Mouse (Mus musculus): Measurements from ENCODE around the gene Ddhd1. TPM values are rescaled to one million over a fixed set of nuclear protein-coding genes. Genes with fewer than 3 reads are reported as not detected.

Gene Ddhd1
- polyA plus RNA-seq, 1 experiment, result 47.3 TPM

GRCm38 (mm10) chr14:45614406-45614805 is 43.5 kb downstream of the Ddhd1 start:
- TF ChIP-seq CTCF (IDR thresholded peaks at IDR 0.05; ENCODE audit: borderline replicate concordance, extremely low read depth, insufficient read depth, insufficient read length) (no peak), POLR2A (IDR thresholded peaks at IDR 0.05; ENCODE audit: borderline replicate concordance, extremely low read depth, insufficient read depth, insufficient read length, poor library complexity, severe bottlenecking) (no peak)
- DNase-seq (ENCODE audit: low read depth), result no peak

GRCm38 (mm10) chr14:45611654-45612053 is 46.3 kb downstream of the Ddhd1 start:
- TF ChIP-seq CTCF (IDR thresholded peaks at IDR 0.05; ENCODE audit: borderline replicate concordance, extremely low read depth, insufficient read depth, insufficient read length) (peak; percentile 26; the same call in 1 of the 2 replicates), POLR2A (IDR thresholded peaks at IDR 0.05; ENCODE audit: borderline replicate concordance, extremely low read depth, insufficient read depth, insufficient read length, poor library complexity, severe bottlenecking) (no peak)
- DNase-seq (ENCODE audit: low read depth), result no peak

- TF ChIP-seq POLR2A (IDR thresholded peaks at IDR 0.05; ENCODE audit: borderline replicate concordance, extremely low read depth, insufficient read depth, insufficient read length, poor library complexity, severe bottlenecking), result no peak
- peak; percentile 42; the same call in 1 of the 2 replicates for TF ChIP-seq CTCF (IDR thresholded peaks at IDR 0.05; ENCODE audit: borderline replicate concordance, extremely low read depth, insufficient read depth, insufficient read length)
- peak; percentile 81 for DNase-seq (ENCODE audit: low read depth)
Observed at GRCm38 (mm10) chr14:45602002-45602401, 55.9 kb downstream of the Ddhd1 start.

GRCm38 (mm10) chr14:45600587-45600986 is 57.4 kb downstream of the Ddhd1 start:
- no peak for TF ChIP-seq CTCF (IDR thresholded peaks at IDR 0.05; ENCODE audit: borderline replicate concordance, extremely low read depth, insufficient read depth, insufficient read length)
- no peak for TF ChIP-seq POLR2A (IDR thresholded peaks at IDR 0.05; ENCODE audit: borderline replicate concordance, extremely low read depth, insufficient read depth, insufficient read length, poor library complexity, severe bottlenecking)

GRCm38 (mm10) chr14:45597855-45598254 is 60.1 kb downstream of the Ddhd1 start:
- TF ChIP-seq POLR2A (IDR thresholded peaks at IDR 0.05; ENCODE audit: borderline replicate concordance, extremely low read depth, insufficient read depth, insufficient read length, poor library complexity, severe bottlenecking) (no peak), CTCF (IDR thresholded peaks at IDR 0.05; ENCODE audit: borderline replicate concordance, extremely low read depth, insufficient read depth, insufficient read length) (no peak)
- no peak for DNase-seq (ENCODE audit: low read depth)

More at GRCm38 (mm10) chr14:45600587-45600986, 57.4 kb downstream of the Ddhd1 start:
- peak; percentile 53 for DNase-seq (ENCODE audit: low read depth)

- TF ChIP-seq POLR2A (IDR thresholded peaks at IDR 0.05; ENCODE audit: borderline replicate concordance, extremely low read depth, insufficient read depth, insufficient read length, poor library complexity, severe bottlenecking) (no peak), CTCF (IDR thresholded peaks at IDR 0.05; ENCODE audit: borderline replicate concordance, extremely low read depth, insufficient read depth, insufficient read length) (no peak)
- DNase-seq (ENCODE audit: low read depth), result no peak
Observed at GRCm38 (mm10) chr14:45593261-45593660, 64.7 kb downstream of the Ddhd1 start.

GRCm38 (mm10) chr14:45588403-45588802 is 69.5 kb downstream of the Ddhd1 start:
- peak; percentile 24 for DNase-seq (ENCODE audit: low read depth)
- no peak for TF ChIP-seq POLR2A (IDR thresholded peaks at IDR 0.05; ENCODE audit: borderline replicate concordance, extremely low read depth, insufficient read depth, insufficient read length, poor library complexity, severe bottlenecking)
- no peak for TF ChIP-seq CTCF (IDR thresholded peaks at IDR 0.05; ENCODE audit: borderline replicate concordance, extremely low read depth, insufficient read depth, insufficient read length)

- no peak for TF ChIP-seq POLR2A (IDR thresholded peaks at IDR 0.05; ENCODE audit: borderline replicate concordance, extremely low read depth, insufficient read depth, insufficient read length, poor library complexity, severe bottlenecking)
- TF ChIP-seq CTCF (IDR thresholded peaks at IDR 0.05; ENCODE audit: borderline replicate concordance, extremely low read depth, insufficient read depth, insufficient read length), result no peak
- no peak for DNase-seq (ENCODE audit: low read depth)
Observed at GRCm38 (mm10) chr14:45587536-45587935, 70.4 kb downstream of the Ddhd1 start.

GRCm38 (mm10) chr14:45583494-45584027 is 74.4 kb downstream of the Ddhd1 start:
- no peak for TF ChIP-seq POLR2A (IDR thresholded peaks at IDR 0.05; ENCODE audit: borderline replicate concordance, extremely low read depth, insufficient read depth, insufficient read length, poor library complexity, severe bottlenecking)
- no peak for TF ChIP-seq CTCF (IDR thresholded peaks at IDR 0.05; ENCODE audit: borderline replicate concordance, extremely low read depth, insufficient read depth, insufficient read length)
- no peak for DNase-seq (ENCODE audit: low read depth)

- peak; percentile 88 for DNase-seq (ENCODE audit: low read depth)
Observed at GRCm38 (mm10) chr14:45580923-45581827, 76.8 kb downstream of the Ddhd1 start.

- no peak for TF ChIP-seq POLR2A (IDR thresholded peaks at IDR 0.05; ENCODE audit: borderline replicate concordance, extremely low read depth, insufficient read depth, insufficient read length, poor library complexity, severe bottlenecking)
- TF ChIP-seq CTCF (IDR thresholded peaks at IDR 0.05; ENCODE audit: borderline replicate concordance, extremely low read depth, insufficient read depth, insufficient read length), result peak; percentile 81
- DNase-seq (ENCODE audit: low read depth), result peak; percentile 82
Observed at GRCm38 (mm10) chr14:45566066-45566937, 91.6 kb downstream of the Ddhd1 start.
